Mouse (Mus musculus): ENCODE data around the gene Rab37. TPM values are rescaled to one million over a fixed set of nuclear protein-coding genes. Genes with fewer than 3 reads are reported as not detected.

Gene Rab37
- polyA plus RNA-seq, 1 experiment from 2014 or later, result 1.1 TPM

GRCm38 (mm10) chr11:115187224-115187639 lies 96.0 kb downstream of the Rab37 start, which contains the start of gene Tmem104:
Gene Tmem104, plus strand, starts transcription at chr11:115187487.
- Histone ChIP-seq H3K9me3 (replicated peaks) (no peaks in the 10 kb centered on the region), H3K27me3 (no peaks in the 10 kb centered on the region), H3K4me3 (peak within 1 kb of the TSS; percentile 73), H3K27ac (peak within 1 kb of the TSS; percentile 81), H3K4me2 (peak within 1 kb of the TSS; percentile 93), H3K9ac (peak within 1 kb of the TSS; percentile 81), H3K4me1 (replicated peaks) (peaks cover 23% of the 10 kb centered on the region), H3K36me3 (no peaks in the 10 kb centered on the region; the same call in 1 of the 2 replicates)
- peak; percentile 93 for ATAC-seq (replicated peaks; ENCODE audit: insufficient number of reproducible peaks, insufficient read depth, low FRiP score, low read depth)
- WGBS, result under 1% methylated on average over 39 of the region's 39 CpGs

- WGBS, result 7% methylated on average over 12 of the region's 12 CpGs
- ATAC-seq (replicated peaks; ENCODE audit: insufficient number of reproducible peaks, insufficient read depth, low FRiP score, low read depth), result 0 out of 2 replicates have a peak, but pooled peaks have one; percentile 11
- no peaks in the 10 kb centered on the region for H3K27me3 ChIP-seq
Measured at GRCm38 (mm10) chr11:115187693-115188092, 96.5 kb downstream of the Rab37 start, which contains the start of gene Nat9. Gene Nat9, minus strand, starts transcription at chr11:115187859.

DNA sequence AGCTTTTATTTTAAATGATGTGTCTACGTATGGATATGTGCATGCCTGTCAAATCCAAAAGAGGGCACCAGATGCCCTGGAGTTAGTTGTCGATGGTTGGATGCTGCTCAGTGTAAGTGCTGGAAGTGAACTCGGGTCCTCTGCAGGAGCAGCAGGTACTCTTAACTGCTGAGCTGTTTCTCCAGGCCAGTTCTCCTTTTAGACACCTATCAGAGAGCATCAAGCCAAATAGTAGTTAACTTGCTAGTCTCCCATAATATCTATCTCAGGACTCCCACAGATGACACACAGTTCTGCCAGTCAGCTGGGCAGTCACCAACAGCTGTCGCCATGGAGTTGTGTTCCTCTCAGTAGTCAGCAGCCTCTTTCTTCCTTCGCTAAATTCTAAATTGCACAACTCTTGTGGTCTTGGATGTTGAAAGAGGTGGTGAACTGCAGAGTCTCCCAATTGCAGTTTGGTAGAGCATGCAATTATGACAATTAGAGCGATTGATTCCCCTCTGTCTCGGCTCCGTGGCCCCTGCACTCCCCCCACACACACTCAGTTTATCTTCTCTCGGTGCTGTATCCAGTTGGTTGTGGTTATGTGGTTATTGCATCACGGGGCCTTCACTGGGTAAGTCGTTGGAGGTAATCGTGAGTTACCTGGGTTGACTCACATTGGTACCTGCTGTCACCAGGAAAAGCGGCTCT lies 97.5 kb downstream of the Rab37 start:
- WGBS, result 79% methylated on average over 13 of the region's 13 CpGs
- Histone ChIP-seq H3K4me1 (replicated peaks) (peaks cover 24% of the 10 kb centered on the region), H3K27ac (no peak overlapping the region), H3K9me3 (replicated peaks) (no peaks in the 10 kb centered on the region), H3K4me2 (no peak overlapping the region; the same call in 1 of the 2 replicates), H3K36me3 (no peaks in the 10 kb centered on the region; the same call in 1 of the 2 replicates), H3K9ac (no peak overlapping the region), H3K4me3 (no peak overlapping the region), H3K27me3 (no peaks in the 10 kb centered on the region)
- ATAC-seq (replicated peaks; ENCODE audit: insufficient number of reproducible peaks, insufficient read depth, low FRiP score, low read depth), result no peak

More at GRCm38 (mm10) chr11:115187693-115188092, 96.5 kb downstream of the Rab37 start, which contains the start of gene Nat9:
- Histone ChIP-seq H3K9ac (peak within 1 kb of the TSS; percentile 81), H3K27ac (peak within 1 kb of the TSS; percentile 81), H3K4me2 (peak within 1 kb of the TSS; percentile 93), H3K9me3 (replicated peaks) (no peaks in the 10 kb centered on the region), H3K36me3 (no peaks in the 10 kb centered on the region; the same call in 1 of the 2 replicates), H3K4me1 (replicated peaks) (peaks cover 24% of the 10 kb centered on the region), H3K4me3 (peak within 1 kb of the TSS; percentile 73)

GRCm38 (mm10) chr11:115189304-115189703 lies 98.1 kb downstream of the Rab37 start:
- WGBS, result 86% methylated on average over 6 of the region's 6 CpGs
- no peak overlapping the region for H3K4me2 ChIP-seq
- no peaks in the 10 kb centered on the region for H3K9me3 ChIP-seq (replicated peaks)
- H3K4me1 ChIP-seq (replicated peaks), result peaks cover 24% of the 10 kb centered on the region
- H3K4me3 ChIP-seq, result no peak overlapping the region
- no peak overlapping the region for H3K27ac ChIP-seq
- no peak overlapping the region for H3K9ac ChIP-seq
- no peaks in the 10 kb centered on the region for H3K27me3 ChIP-seq
- H3K36me3 ChIP-seq, result no peaks in the 10 kb centered on the region; the same call in 1 of the 2 replicates
- ATAC-seq (replicated peaks; ENCODE audit: insufficient number of reproducible peaks, insufficient read depth, low FRiP score, low read depth), result no peak

DNA sequence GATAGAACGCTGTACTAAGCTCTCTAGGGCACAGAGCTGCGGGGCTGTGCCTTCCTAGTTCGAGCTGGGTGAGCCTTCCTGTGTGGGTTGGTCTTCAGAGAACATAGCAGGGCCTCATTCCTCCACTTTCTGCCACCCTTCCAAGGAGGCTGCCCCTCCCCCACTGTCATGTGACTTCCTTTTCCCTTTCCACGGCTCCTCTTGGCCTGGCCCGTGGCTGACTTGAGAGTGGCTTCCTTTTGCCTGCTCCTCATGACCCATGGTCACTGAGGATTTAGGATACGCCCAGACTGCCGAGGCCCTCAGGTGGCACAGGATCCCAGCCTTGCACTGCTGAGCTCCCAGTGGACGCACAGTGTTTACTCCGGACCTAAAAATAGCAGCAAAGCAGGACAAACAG lies 100.9 kb downstream of the Rab37 start:
- 0 out of 2 replicates have a peak overlapping the region, but pooled peaks have one; percentile 10 for H3K4me2 ChIP-seq
- 37% methylated on average over 9 of the region's 9 CpGs for WGBS
- no peak overlapping the region for H3K9ac ChIP-seq
- H3K27ac ChIP-seq, result peak overlapping the region; percentile 29
- no peak overlapping the region for H3K4me3 ChIP-seq
- ATAC-seq (replicated peaks; ENCODE audit: insufficient number of reproducible peaks, insufficient read depth, low FRiP score, low read depth), result peak; percentile 30; the same call in 1 of the 2 replicates
- peaks cover 20% of the 10 kb centered on the region for H3K4me1 ChIP-seq (replicated peaks)
- H3K9me3 ChIP-seq (replicated peaks), result no peaks in the 10 kb centered on the region
- no peaks in the 10 kb centered on the region; the same call in 1 of the 2 replicates for H3K36me3 ChIP-seq
- H3K27me3 ChIP-seq, result no peaks in the 10 kb centered on the region

GRCm38 (mm10) chr11:115194693-115195092 lies 103.5 kb downstream of the Rab37 start:
- no peaks in the 10 kb centered on the region for H3K27me3 ChIP-seq
- H3K4me3 ChIP-seq, result no peak overlapping the region
- ATAC-seq (replicated peaks; ENCODE audit: insufficient number of reproducible peaks, insufficient read depth, low FRiP score, low read depth), result no peak
- 52% methylated on average over 6 of the region's 6 CpGs for WGBS
- H3K9me3 ChIP-seq (replicated peaks), result no peaks in the 10 kb centered on the region
- peaks cover 14% of the 10 kb centered on the region for H3K4me1 ChIP-seq (replicated peaks)
- H3K36me3 ChIP-seq, result no peaks in the 10 kb centered on the region; the same call in 1 of the 2 replicates
- H3K27ac ChIP-seq, result no peak overlapping the region
- H3K4me2 ChIP-seq, result no peak overlapping the region
- H3K9ac ChIP-seq, result no peak overlapping the region

DNA sequence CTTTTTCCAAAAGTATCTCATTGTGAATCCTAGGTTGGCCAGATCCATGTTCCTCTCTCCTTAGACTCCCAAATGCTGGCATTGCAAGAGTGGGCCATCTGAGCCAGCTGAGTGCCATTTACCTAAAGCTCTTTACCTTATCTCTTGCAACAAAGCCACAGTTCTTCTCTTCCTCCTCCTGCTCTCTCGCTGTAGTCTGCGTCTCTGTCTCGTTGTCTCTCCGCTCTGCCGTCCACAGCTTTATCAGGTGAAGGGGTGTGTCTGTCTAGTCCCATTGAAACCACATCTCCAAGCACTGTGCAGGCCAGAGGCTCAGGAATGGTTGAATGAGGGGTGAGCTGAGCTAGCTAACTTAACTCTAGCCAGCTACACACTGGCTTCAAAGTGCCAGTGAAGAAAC lies 104.7 kb downstream of the Rab37 start:
- Histone ChIP-seq H3K4me2 (no peak overlapping the region), H3K9me3 (replicated peaks) (no peaks in the 10 kb centered on the region), H3K27ac (no peak overlapping the region), H3K4me3 (no peak overlapping the region), H3K4me1 (replicated peaks) (peaks cover 14% of the 10 kb centered on the region), H3K9ac (no peak overlapping the region), H3K36me3 (0 out of 2 replicates have a peak, but pooled peaks cover under 1% of the 10 kb centered on the region), H3K27me3 (no peaks in the 10 kb centered on the region)
- ATAC-seq (replicated peaks; ENCODE audit: insufficient number of reproducible peaks, insufficient read depth, low FRiP score, low read depth), result no peak
- 46% methylated on average over 5 of the region's 5 CpGs for WGBS

DNA sequence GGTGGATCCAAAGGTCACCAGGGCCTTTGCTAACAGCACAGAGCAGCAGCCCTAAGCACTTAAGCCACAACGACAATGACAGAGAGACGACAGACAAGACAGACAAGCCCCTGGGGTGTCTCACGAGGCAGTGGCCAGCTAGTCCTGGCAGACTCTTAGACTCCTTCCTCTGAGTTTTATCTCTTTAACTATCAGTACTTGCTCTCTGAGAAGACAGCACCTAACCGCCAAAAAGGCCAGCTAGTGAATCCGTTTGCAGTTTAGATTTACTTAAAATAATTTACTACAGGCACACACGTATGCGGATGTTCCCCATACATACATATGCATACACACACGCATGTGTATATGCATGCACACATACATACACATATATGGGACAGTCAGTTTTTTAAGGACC lies 106.3 kb downstream of the Rab37 start:
- Histone ChIP-seq H3K4me1 (replicated peaks) (0 out of 2 replicates have a peak, but pooled peaks cover 6% of the 10 kb centered on the region), H3K27ac (no peak overlapping the region), H3K9ac (no peak overlapping the region), H3K36me3 (0 out of 2 replicates have a peak, but pooled peaks cover 10% of the 10 kb centered on the region), H3K4me2 (no peak overlapping the region), H3K4me3 (no peak overlapping the region), H3K27me3 (no peaks in the 10 kb centered on the region), H3K9me3 (replicated peaks) (no peaks in the 10 kb centered on the region)
- no peak for ATAC-seq (replicated peaks; ENCODE audit: insufficient number of reproducible peaks, insufficient read depth, low FRiP score, low read depth)
- 67% methylated on average over 8 of the region's 8 CpGs for WGBS

- H3K9ac ChIP-seq, result no peak overlapping the region
- no peak for ATAC-seq (replicated peaks; ENCODE audit: insufficient number of reproducible peaks, insufficient read depth, low FRiP score, low read depth)
- H3K9me3 ChIP-seq (replicated peaks), result no peaks in the 10 kb centered on the region
- H3K36me3 ChIP-seq, result 0 out of 2 replicates have a peak, but pooled peaks cover 10% of the 10 kb centered on the region
- no peak overlapping the region for H3K27ac ChIP-seq
- 70% methylated on average over 12 of the region's 12 CpGs for WGBS
- H3K4me3 ChIP-seq, result no peak overlapping the region
- 0 out of 2 replicates have a peak, but pooled peaks cover 4% of the 10 kb centered on the region for H3K4me1 ChIP-seq (replicated peaks)
- no peak overlapping the region for H3K4me2 ChIP-seq
- H3K27me3 ChIP-seq, result no peaks in the 10 kb centered on the region; the same call in 1 of the 2 replicates
Measured at GRCm38 (mm10) chr11:115198932-115199384, 107.7 kb downstream of the Rab37 start.

DNA sequence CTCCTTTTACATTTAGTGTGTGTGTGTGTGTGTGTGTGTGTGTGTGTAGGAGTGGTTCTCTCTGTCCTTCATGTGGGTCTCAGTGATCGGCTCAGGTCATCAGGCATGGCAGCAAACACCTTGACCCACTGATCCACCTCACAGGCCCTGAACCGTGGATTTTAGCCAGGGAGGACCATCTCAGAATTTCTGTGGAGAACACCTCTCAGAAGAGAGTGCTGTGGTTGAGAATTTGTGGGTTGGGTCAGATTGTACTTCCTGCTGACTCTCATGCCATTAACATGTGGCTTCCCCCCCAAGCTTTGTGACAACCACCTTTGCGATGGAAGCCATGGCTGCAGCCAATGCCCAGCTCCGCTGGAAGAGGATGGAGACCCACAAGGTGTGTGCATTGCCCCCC lies 109.3 kb downstream of the Rab37 start:
- H3K4me2 ChIP-seq, result no peak overlapping the region
- no peak for ATAC-seq (replicated peaks; ENCODE audit: insufficient number of reproducible peaks, insufficient read depth, low FRiP score, low read depth)
- H3K36me3 ChIP-seq, result peaks cover 15% of the 10 kb centered on the region; the same call in 1 of the 2 replicates
- WGBS, result 93% methylated on average over 4 of the region's 4 CpGs
- 0 out of 2 replicates have a peak, but pooled peaks cover 4% of the 10 kb centered on the region for H3K4me1 ChIP-seq (replicated peaks)
- H3K9ac ChIP-seq, result no peak overlapping the region
- H3K27ac ChIP-seq, result no peak overlapping the region
- H3K9me3 ChIP-seq (replicated peaks), result no peaks in the 10 kb centered on the region
- H3K4me3 ChIP-seq, result no peak overlapping the region
- H3K27me3 ChIP-seq, result peaks cover 6% of the 10 kb centered on the region

GRCm38 (mm10) chr11:115202316-115202715 lies 111.1 kb downstream of the Rab37 start:
- no peak overlapping the region for H3K4me3 ChIP-seq
- peaks cover 21% of the 10 kb centered on the region; the same call in 1 of the 2 replicates for H3K36me3 ChIP-seq
- H3K9ac ChIP-seq, result no peak overlapping the region
- H3K4me2 ChIP-seq, result no peak overlapping the region
- H3K4me1 ChIP-seq (replicated peaks), result no peaks in the 10 kb centered on the region
- H3K9me3 ChIP-seq (replicated peaks), result no peaks in the 10 kb centered on the region
- WGBS, result 16% methylated on average over 12 of the region's 12 CpGs
- H3K27ac ChIP-seq, result no peak overlapping the region
- ATAC-seq (replicated peaks; ENCODE audit: insufficient number of reproducible peaks, insufficient read depth, low FRiP score, low read depth), result peak; percentile 70; the same call in 1 of the 2 replicates
- peaks cover 10% of the 10 kb centered on the region for H3K27me3 ChIP-seq

All from heart, embryonic 15.5 days (tissue).